Mouse (Mus musculus) erythroblast, embryonic 14.5 days (primary cell): Measurements from ENCODE around the gene 1500009C09Rik. TPM values are rescaled to one million over a fixed set of nuclear protein-coding genes. Genes with fewer than 3 reads are reported as not detected.
"Not testable (repeated sequence)": the region's sequence is repeated elsewhere in the genome, so short reads cannot be mapped to it uniquely, and the experiment has no call there.

Experiments
- H3K27me3 ChIP-seq: 2 replicates; pipeline ENCODE4 v1.6.1; 2012; ENCODE audit warnings: inconsistent platforms; ENCODE audit not compliant: control insufficient read depth
- H3K36me3 ChIP-seq: 2 replicates; pipeline ENCODE4 v1.6.1; 2012; ENCODE audit warnings: mild to moderate bottlenecking, inconsistent platforms; ENCODE audit not compliant: control insufficient read depth
- H3K4me1 ChIP-seq: 2 replicates; pipeline ENCODE4 v1.6.1; 2012; ENCODE audit warnings: inconsistent platforms; ENCODE audit not compliant: control insufficient read depth
- H3K4me3 ChIP-seq: replicated peaks from 2 replicates; pipeline ENCODE3; 2012; ENCODE audit warnings: moderate library complexity, mild to moderate bottlenecking, inconsistent platforms
- H3K9me3 ChIP-seq: 2 replicates; pipeline ENCODE4 v1.6.1; 2012; ENCODE audit warnings: low read length, inconsistent platforms, mixed read lengths; ENCODE audit not compliant: control insufficient read depth
- GATA1 ChIP-seq: IDR thresholded peaks from 2 replicates; pipeline ENCODE4 v1.6.1; 2012; ENCODE audit warnings: low read length, inconsistent platforms, mixed read lengths
- TAL1 ChIP-seq: IDR thresholded peaks from 3 replicates; pipeline ENCODE4 v1.6.1; 2012; ENCODE audit warnings: low read length, inconsistent platforms, mixed read lengths
- polyA plus RNA-seq: library from polyadenylated mRNA; stranded (reverse); fragments of >175 nt; gene quantifications from 2 replicates; pipeline ENCODE4 v1.2.3, GENCODE M21; 2012

The 1500009C09Rik gene
- polyA plus RNA-seq, 1 experiment, result not detected

- TF ChIP-seq GATA1 (no peak), TAL1 (no peak)
- Histone ChIP-seq H3K4me1 (peaks cover 25% of the 10 kb centered on the region), H3K9me3 (no peaks in the 10 kb centered on the region), H3K27me3 (no peaks in the 10 kb centered on the region), H3K4me3 (peak overlapping the region; percentile 70), H3K36me3 (peaks cover 34% of the 10 kb centered on the region)
Observed at GRCm38 (mm10) chr15:82243311-82243710, 8.9 kb upstream of the 1500009C09Rik start.

DNA sequence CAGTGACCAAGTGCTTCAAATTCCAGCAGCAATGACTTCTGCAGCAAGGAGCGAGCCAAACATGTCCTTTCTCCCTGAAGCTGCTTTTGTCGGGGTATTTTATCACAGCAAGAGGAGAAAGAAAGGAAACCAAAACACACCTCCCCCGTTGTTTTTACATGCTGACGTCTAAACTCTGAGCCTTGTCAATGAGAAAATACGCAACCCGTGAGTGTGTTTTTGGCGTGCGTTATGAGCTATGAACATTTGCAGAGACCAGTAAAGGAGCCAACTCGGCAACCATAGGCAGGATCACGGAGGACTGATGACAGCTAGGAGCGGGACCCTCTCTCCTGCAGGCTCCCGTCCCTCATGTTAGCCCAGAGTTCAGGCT, 8.5 kb upstream of the 1500009C09Rik start:
- Histone ChIP-seq H3K27me3 (no peaks in the 10 kb centered on the region), H3K4me1 (peaks cover 24% of the 10 kb centered on the region), H3K36me3 (peaks cover 30% of the 10 kb centered on the region), H3K9me3 (no peaks in the 10 kb centered on the region), H3K4me3 (peak overlapping the region; percentile 70)
- TF ChIP-seq GATA1, result no peak
- TF ChIP-seq TAL1, result no peak

GRCm38 (mm10) chr15:82244115-82244804, 7.9 kb upstream of the 1500009C09Rik start, which contains the start of gene Cenpm:
TSS of gene Cenpm (minus strand) at chr15:82244748.
- Histone ChIP-seq H3K27me3 (no peaks in the 10 kb centered on the region), H3K9me3 (no peaks in the 10 kb centered on the region), H3K4me1 (peaks cover 24% of the 10 kb centered on the region), H3K36me3 (peaks cover 24% of the 10 kb centered on the region), H3K4me3 (peak within 1 kb of the TSS; percentile 70)
- no peak for TF ChIP-seq GATA1
- no peak for TF ChIP-seq TAL1

GRCm38 (mm10) chr15:82244805-82245161, 7.4 kb upstream of the 1500009C09Rik start:
- H3K9me3 ChIP-seq, H3K27me3 ChIP-seq: not testable (repeated sequence)
- peaks cover 24% of the 10 kb centered on the region for H3K4me1 ChIP-seq
- peak overlapping the region; percentile 70 for H3K4me3 ChIP-seq
- H3K36me3 ChIP-seq, result peaks cover 19% of the 10 kb centered on the region

DNA sequence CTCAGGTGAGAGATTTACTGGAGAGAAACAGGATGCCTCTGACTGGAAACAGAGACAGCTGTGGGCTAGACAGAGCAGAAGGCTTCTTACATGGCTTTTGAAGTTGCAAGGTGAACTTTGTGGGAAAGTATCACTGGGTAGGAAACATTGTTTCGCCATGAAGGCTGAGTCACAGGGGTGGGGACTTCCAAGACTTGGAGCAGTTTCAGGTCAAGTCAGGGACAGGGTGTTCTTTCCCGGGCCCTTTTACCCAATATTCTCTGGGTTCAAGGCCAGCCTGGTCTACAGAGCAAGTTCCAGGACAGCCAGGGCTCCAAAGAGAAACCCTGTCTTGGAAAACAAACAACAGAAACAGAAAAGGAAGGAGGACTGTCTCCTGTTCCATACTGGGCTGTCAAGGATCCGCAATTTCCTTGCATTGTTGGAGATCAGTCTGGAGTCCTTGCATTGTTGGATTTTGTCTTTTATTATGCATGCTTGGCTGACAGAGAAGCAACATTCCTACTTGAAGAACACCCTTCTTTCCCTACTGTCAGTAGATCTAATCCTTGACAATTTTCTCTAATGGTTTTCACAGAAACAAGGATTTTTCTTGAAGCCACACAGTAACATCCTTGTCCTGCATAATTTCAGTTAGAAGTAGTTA, 4.9 kb upstream of the 1500009C09Rik start:
- Histone ChIP-seq H3K9me3 (peaks cover 4% of the 10 kb centered on the region), H3K36me3 (peaks cover 3% of the 10 kb centered on the region), H3K27me3 (no peaks in the 10 kb centered on the region), H3K4me3 (no peak overlapping the region), H3K4me1 (peaks cover 17% of the 10 kb centered on the region)
- no peak for TF ChIP-seq GATA1
- no peak for TF ChIP-seq TAL1

GRCm38 (mm10) chr15:82251579-82251978, 618 bp upstream of the 1500009C09Rik start:
- Histone ChIP-seq H3K9me3 (peaks cover 4% of the 10 kb centered on the region), H3K4me3 (no peak overlapping the region), H3K4me1 (no peaks in the 10 kb centered on the region), H3K36me3 (no peaks in the 10 kb centered on the region), H3K27me3 (peaks cover 6% of the 10 kb centered on the region)
- TF ChIP-seq GATA1, result no peak
- TF ChIP-seq TAL1, result no peak

- Histone ChIP-seq H3K36me3 (no peaks in the 10 kb centered on the region), H3K4me1 (no peaks in the 10 kb centered on the region; the same call in 1 of the 2 replicates), H3K27me3 (peaks cover 11% of the 10 kb centered on the region), H3K4me3 (no peak overlapping the region), H3K9me3 (peaks cover 4% of the 10 kb centered on the region)
- TF ChIP-seq TAL1, result no peak
- TF ChIP-seq GATA1, result no peak
Observed at GRCm38 (mm10) chr15:82255248-82255647, 3.1 kb downstream of the 1500009C09Rik start.

GRCm38 (mm10) chr15:82255944-82256383, 3.8 kb downstream of the 1500009C09Rik start:
- H3K4me1 ChIP-seq, result no peaks in the 10 kb centered on the region; the same call in 1 of the 2 replicates
- H3K27me3 ChIP-seq, result peaks cover 11% of the 10 kb centered on the region
- H3K36me3 ChIP-seq, result no peaks in the 10 kb centered on the region
- H3K4me3 ChIP-seq, result no peak overlapping the region
- TF ChIP-seq TAL1 (no peak), GATA1 (no peak)
- peaks cover 4% of the 10 kb centered on the region for H3K9me3 ChIP-seq

- Histone ChIP-seq H3K9me3 (no peaks in the 10 kb centered on the region), H3K4me1 (no peaks in the 10 kb centered on the region; the same call in 1 of the 2 replicates), H3K4me3 (no peak overlapping the region), H3K36me3 (no peaks in the 10 kb centered on the region), H3K27me3 (peaks cover 11% of the 10 kb centered on the region)
- TF ChIP-seq TAL1 (no peak), GATA1 (no peak)
Observed at GRCm38 (mm10) chr15:82259510-82259909, 7.3 kb downstream of the 1500009C09Rik start.

GRCm38 (mm10) chr15:82266356-82266755, 14.2 kb downstream of the 1500009C09Rik start:
- Histone ChIP-seq H3K36me3 (no peaks in the 10 kb centered on the region), H3K4me3 (no peak overlapping the region), H3K4me1 (no peaks in the 10 kb centered on the region), H3K27me3 (no peaks in the 10 kb centered on the region), H3K9me3 (no peaks in the 10 kb centered on the region)
- TF ChIP-seq GATA1, result no peak
- TF ChIP-seq TAL1, result no peak
